Mouse (Mus musculus) thymus, adult 18-20 months (tissue): Measurements from ENCODE around the gene Bin2.

ENCODE experiments used
- DNase-seq, 2 experiments: peaks; one replicate each; pipeline ENCODE4 v3.0.0; 2022; ENCODE audit warnings: mixed read lengths in 2 of 2

Bin2 gene

GRCm38 (mm10) chr15:100680381-100680780 is 11.0 kb upstream of the Bin2 start:
- DNase-seq, result no peak

GRCm38 (mm10) chr15:100679005-100679404 is 9.7 kb upstream of the Bin2 start:
- no peak for DNase-seq

GRCm38 (mm10) chr15:100678581-100678980 is 9.2 kb upstream of the Bin2 start:
- DNase-seq, result no peak

GRCm38 (mm10) chr15:100677675-100678074 is 8.3 kb upstream of the Bin2 start:
- DNase-seq, result no peak

GRCm38 (mm10) chr15:100676521-100676920 is 7.2 kb upstream of the Bin2 start:
- no peak for DNase-seq

- DNase-seq, result no peak
Observed at GRCm38 (mm10) chr15:100675486-100675885, 6.1 kb upstream of the Bin2 start.

GRCm38 (mm10) chr15:100674566-100674965 is 5.2 kb upstream of the Bin2 start:
- DNase-seq, result no peak

GRCm38 (mm10) chr15:100673585-100674391 is 4.4 kb upstream of the Bin2 start:
- DNase-seq, result no peak

GRCm38 (mm10) chr15:100670833-100671232 is 1.5 kb upstream of the Bin2 start:
- DNase-seq, result no peak

- DNase-seq, result no peak
Observed at GRCm38 (mm10) chr15:100670004-100670403, 651 bp upstream of the Bin2 start.

- peak; percentile 42 to 63 for DNase-seq
Observed at GRCm38 (mm10) chr15:100667871-100668545, 1.3 kb downstream of the Bin2 start.

- no peak for DNase-seq
Observed at GRCm38 (mm10) chr15:100667420-100667819, 1.9 kb downstream of the Bin2 start.

- peak in 1 of 2 experiments; percentile 30 for DNase-seq
Observed at GRCm38 (mm10) chr15:100666851-100667250, 2.5 kb downstream of the Bin2 start.

- peak in 1 of 2 experiments; percentile 28 for DNase-seq
Observed at GRCm38 (mm10) chr15:100666219-100666696, 3.1 kb downstream of the Bin2 start.

- DNase-seq, result no peak
Observed at GRCm38 (mm10) chr15:100665411-100666218, 3.7 kb downstream of the Bin2 start.

- DNase-seq, result peak; percentile 59 to 79
Observed at GRCm38 (mm10) chr15:100664813-100665274, 4.5 kb downstream of the Bin2 start.

GRCm38 (mm10) chr15:100660805-100661204 is 8.5 kb downstream of the Bin2 start:
- no peak for DNase-seq

- DNase-seq, result no peak
Observed at GRCm38 (mm10) chr15:100660306-100660705, 9.0 kb downstream of the Bin2 start.

GRCm38 (mm10) chr15:100655201-100655600 is 14.2 kb downstream of the Bin2 start:
- no peak for DNase-seq

- DNase-seq, result no peak
Observed at GRCm38 (mm10) chr15:100654271-100654670, 15.1 kb downstream of the Bin2 start.

- DNase-seq, result no peak
Observed at GRCm38 (mm10) chr15:100651610-100652009, 17.7 kb downstream of the Bin2 start.

GRCm38 (mm10) chr15:100650111-100650510 is 19.2 kb downstream of the Bin2 start:
- DNase-seq, result no peak

- no peak for DNase-seq
Observed at GRCm38 (mm10) chr15:100646161-100646560, 23.2 kb downstream of the Bin2 start.
